Mouse (Mus musculus): ENCODE measurements around the gene Tnni2.

The Tnni2 gene

DNA sequence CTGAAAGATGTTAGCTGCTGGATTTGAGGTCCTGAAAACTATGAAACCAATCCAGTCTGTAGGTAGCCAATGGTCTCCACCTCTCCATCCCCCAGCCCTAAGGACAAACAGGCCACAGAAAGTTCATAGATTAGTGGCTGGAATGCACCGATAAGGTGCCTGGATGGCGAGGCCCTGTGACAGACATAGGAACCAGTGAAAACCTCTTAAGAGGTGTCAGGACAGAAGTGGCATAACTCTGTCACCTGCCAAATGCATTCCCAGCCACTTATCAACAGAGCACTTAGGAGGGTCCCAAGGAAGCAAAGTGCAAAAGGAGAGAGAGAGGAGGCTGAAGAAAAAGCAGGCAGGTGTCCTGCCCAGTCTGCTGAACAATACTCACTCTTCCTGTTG, 17.7 kb downstream of the Tnni2 start:
- DNase-seq (ENCODE audit: low spot score), result no peak

DNA sequence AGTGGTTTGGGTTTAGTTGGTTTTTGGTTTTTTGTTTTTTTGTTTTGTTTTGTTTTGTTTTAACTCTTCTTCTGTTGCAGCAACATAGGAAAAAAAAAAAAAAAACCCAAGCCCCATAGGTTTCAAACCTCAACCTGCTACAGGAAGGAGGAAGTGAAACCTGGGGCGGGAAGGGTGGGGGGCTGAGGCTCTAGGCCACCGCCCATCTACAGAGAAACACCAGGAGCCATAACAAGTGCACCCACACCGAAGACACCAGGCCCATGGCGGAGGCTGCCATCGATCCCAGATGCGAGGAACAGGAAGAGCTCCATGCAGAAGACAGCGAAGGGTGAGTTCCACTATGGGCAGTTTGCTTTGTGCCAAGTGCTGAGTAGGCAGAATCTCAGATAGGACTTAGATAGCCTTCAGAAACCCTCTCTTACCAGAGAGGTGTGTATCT, 19.0 kb downstream of the Tnni2 start, which contains the start of gene Lsp1:
Gene Lsp1 (plus strand): TSS at position 174 of the 442 bp plus-strand sequence.
- no peak for DNase-seq (ENCODE audit: low spot score)

DNA sequence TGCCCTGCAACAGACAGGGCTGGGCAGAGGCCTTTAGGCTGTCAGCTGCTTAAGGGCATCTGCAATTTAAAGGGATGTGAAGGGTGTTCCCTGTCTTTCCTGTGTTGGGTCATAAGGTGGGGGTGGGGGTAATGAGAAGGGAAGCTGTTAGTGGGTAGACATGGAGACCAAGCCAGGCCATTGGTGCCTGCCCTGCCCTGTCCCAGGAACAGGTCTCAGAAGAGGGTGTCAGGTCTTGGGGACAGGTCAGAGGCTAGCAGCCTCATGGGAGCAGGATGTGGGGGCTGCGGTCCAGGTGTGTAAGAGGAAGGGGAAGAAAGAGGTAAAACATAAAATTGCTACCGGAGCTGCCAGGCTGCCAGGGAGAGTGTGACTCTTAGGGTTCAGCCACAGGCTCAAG, 19.8 kb downstream of the Tnni2 start:
- no peak for DNase-seq (ENCODE audit: low spot score)

DNA sequence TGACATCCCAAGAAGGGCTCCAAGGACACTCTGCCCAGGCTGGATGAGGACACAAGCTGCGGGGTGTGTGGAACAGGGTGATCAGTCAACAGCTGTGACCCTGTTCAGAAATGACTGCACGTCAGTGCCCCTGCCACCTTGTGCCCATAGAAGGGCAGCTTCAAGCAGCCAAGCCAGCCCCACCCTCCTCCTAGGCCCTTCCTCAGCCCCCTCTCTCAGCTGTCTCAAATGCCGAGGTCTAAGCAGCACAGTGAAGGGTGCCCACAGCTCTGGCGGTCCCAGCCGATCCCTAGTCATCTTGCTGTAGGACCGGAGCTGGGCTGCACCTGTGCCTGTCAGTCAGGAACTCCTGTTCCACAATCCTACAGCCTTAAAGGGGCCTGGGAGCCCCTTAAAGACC, 20.6 kb downstream of the Tnni2 start:
- DNase-seq (ENCODE audit: low spot score), result no peak

DNA sequence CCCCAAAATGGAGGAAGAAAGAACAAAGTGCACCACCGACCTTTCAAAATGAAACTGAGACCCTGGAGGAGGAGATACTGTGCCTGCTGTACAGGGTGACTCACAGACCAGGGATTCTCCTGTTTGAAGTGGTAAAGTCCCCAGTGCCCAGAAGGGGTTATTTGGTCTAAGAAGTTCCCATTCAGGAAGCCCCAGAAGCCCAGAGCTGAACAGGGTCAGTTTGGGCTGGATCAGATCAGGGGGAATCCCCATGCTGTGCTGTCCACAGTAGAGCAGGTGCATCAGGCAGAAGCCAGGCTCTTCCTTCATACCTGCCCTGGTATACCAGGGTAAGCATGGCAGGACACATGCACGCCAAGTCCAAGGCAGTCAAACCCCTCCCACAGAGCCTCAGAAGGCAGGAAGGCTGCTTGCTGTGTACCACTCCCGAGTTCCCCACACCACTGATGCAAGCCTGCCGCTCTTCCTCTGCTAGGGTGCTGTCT, 21.0 kb downstream of the Tnni2 start:
- DNase-seq (ENCODE audit: low spot score), result no peak

DNA sequence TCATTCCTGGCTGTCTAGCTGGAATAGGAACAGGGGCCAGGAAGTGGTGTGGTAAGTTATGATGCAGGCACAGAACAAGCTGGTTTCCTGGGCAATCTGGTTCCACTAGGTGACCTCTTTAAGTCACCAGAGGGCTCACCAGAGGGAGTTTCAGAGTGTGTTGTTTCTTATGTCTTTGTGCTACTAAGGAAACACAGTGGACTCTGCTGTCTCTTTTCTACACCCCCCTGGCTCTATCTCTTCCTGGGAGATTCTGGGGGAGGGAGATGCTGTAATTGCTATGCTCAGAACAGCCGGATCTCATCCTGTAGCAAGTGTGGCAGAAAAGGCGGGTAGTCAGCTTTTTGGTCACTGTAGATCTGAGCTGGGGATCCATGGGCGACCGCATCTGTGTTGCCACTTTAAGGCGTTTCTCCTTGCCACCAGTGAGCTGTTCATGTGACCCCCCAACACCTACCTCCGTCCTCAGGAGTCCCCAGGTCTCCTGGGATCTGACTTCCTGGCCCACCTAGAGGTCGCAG, 28.6 kb downstream of the Tnni2 start:
- DNase-seq (ENCODE audit: low spot score), result no peak

DNA sequence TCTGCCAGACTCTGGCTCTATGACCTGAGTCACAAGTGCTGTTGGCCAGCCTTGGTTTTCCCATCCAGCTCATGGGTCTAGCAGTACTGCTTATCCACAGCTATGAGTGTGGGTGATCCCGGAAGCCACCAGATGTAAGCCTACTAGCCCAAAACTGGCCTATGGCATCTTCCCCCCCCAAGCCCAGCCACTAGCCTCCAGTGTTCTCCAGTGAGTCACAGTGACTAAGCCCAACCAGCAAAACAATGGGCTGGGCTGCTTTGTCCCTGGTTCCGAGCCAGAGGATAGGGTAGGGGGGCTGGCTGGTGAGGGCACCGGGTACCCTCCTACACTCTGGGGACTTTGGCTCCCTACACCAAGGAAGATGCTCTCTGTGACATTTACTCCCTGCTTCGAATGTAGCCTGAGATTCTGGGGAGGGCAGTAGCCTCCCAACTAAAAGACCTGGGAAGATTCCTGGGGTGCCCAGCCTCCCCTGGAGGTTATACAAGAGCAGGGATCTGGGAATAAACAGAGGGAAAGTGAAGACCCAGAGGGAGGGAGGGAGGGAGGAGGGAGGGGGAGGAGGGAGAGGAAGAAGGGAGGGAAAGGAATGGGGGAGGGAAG, 29.3 kb downstream of the Tnni2 start:
- DNase-seq (ENCODE audit: low spot score), result peak; percentile 83

DNA sequence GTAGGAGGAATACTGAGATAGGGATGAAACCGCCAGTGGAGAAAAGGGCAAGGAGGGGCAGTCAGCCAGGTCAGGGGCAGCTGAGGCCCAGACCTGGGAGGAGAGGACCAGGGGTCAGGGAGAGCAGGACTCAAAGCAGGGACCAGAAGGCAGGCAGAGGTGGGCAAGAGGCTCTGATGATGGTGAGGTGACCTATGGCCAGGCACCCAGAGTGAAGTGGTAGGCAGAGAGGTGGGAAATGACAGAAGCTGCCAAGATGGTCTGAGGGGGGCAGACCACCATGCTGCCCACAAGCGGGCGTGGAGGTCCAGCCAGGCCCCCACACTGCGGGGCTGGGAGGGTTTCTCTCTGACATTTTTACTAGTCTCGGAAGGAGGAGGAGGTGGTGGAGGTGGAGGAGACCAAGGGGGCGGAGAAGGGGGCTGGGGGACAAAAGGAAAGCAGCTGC, 29.8 kb downstream of the Tnni2 start:
- peak; percentile 42 for DNase-seq (ENCODE audit: low spot score)

DNA sequence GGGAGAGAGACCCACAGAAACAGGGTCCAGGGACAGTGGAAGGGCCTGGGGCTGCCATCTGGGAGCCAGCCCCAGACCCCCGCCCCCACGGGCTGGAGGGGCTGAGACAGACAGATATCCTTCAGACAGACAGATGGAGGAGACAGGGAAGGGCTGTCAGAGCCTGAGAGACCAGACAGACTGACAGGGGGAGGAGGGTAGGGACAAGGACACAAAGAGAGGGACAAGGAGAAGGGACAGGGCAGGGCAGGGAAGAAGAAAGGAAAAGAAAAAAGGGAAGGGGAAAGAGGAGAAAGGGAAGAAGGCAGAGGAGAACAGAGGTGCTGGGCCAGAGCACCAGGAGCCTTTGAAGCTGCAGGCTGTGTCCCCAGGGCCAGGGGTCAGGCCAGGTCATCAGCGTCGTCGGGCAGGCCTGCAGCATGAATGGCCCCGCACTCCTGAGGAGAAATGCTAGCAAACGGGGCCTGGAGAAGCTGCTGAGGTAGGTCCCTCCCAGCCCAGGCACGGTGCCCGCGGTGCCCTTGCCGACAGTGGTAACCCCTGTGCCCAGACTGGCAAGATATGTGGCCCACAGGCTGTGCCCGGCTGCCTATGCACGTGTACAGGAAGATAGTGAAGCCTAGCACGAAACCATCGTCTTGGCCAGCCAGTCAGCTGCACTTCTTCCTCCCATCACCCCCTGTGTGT, 30.4 kb downstream of the Tnni2 start:
- DNase-seq (ENCODE audit: low spot score), result peak; percentile 75

DNA sequence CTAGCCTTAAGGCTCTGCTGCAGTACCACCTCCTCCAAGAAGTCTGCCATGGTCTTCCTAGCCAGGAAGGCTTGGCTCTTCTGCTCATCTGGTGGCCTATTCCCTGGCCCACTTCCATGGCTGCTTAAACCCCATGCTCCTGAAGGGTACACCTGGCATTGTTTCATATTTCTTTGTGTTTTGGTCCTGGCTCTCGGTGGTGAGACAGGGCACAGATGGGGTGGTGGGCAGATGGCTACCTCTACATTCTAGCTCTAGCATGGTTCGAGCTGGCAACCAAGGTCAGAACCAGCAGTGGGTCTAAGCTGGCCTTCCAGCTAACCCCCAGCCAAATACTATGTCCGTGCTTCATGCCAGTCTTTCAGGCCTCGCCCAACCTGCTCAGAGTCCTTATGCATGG, 31.3 kb downstream of the Tnni2 start:
- no peak for DNase-seq (ENCODE audit: low spot score)

DNA sequence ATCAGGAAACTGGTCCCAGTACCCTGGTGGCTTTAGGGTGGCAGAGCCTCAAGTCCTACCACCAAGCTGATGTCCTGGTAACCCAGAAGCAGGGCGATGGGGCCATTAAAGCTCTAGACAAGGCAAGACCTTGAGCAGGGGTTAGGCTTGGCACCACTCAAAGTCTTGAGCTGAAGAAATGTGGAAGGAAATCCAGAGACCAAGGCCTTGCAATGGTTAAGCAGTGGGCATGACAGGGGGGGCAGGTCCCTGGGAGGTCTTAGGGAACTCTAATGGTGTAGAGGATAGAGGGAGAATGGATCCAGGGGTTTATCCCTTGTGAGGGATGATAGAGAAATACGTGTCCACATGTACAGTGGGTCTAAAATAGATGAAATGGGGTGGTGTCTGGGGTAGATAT, 31.9 kb downstream of the Tnni2 start:
- no peak for DNase-seq (ENCODE audit: low spot score)

DNA sequence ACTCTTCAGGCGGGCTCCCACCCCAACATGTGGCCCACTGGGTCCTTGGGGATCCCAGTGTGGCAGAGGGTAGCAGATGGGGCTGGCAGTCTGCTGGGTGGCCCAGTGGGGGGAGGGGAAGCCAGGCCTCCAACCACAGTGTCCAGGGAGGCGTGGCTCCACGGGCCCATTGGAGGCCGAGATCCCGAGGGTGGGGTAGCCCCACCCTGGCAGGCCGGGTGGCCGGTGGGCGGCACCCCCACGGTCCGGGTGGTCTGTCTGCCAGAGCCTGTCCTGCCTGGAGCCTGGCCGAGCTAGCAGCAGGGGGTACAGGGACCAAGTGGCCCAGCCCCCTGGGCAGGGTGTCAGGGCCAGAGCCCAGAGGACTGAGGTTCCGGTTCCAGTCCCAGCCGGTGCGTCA, 33.2 kb downstream of the Tnni2 start:
- no peak for DNase-seq (ENCODE audit: low spot score)

DNA sequence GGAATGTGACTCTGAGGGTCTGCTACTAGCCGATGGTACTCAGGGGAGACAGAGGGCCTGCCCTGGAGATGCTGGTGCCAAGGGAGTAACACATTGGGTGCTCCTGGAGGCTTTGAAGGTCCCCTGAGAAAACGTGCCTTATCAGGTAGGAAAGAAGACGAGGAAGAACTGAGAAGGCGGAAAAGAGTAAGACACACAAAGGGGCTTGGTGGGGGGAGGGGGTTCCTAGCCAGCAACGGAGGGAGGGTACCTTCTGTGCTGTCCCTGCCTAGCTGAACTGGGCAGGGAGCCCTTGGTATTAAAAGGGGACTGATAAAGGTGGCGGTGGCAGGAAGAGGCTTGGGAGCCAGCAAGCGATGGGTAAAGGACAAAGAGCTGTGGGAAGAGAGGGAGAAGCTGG, 34.0 kb downstream of the Tnni2 start:
- no peak for DNase-seq (ENCODE audit: low spot score)

DNA sequence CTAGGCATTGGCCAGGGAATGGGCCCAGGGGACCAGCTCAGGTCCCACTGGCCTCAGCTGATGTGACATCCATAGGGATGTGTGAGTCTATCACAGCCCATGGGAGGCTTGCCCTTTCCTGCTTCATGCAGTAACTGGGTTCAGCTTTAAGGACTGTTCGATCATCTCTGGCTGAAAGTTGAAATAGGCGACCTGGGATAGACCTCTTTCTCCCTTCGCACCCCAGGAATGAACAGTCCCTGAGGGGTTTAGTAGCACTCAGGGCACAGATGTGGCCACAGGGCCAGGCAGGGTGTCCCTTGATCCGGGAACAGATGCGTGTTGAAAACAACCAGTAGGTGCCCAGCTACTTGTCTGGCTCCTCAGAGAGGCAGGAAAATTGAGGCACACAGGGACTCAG, 34.7 kb downstream of the Tnni2 start:
- DNase-seq (ENCODE audit: low spot score), result no peak

DNA sequence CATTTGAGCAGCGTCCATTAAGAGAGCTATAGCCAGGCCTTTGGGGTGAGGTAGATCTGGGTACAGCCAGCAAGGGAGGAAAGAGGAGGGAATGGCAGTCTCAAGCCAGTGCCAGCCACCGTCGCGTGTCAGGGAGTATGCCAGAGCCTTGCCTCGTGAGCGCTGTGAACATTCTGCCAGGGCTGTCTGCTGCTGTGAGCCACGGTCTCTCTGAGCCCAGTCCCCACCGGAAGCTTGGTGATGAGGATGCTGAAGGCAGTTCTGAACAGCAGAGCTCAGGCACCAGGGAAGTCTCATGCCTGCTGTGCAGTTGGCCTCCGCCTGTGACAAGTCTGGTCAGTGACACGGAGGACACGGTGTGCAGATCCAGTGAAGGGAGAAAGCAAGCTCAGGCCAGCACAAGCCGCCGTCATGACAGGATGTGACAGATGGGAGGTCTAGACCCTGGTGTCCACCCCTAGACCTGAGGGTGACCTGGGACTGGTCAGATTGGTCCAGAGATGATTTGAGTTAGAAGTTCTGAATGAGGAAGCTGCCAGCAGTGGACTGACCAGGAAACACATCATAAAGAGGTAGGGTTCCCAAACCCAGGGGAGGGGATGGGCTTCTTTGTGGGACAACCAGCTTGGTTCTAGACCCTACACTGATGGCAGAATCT, 35.3 kb downstream of the Tnni2 start:
- no peak for DNase-seq (ENCODE audit: low spot score)

DNA sequence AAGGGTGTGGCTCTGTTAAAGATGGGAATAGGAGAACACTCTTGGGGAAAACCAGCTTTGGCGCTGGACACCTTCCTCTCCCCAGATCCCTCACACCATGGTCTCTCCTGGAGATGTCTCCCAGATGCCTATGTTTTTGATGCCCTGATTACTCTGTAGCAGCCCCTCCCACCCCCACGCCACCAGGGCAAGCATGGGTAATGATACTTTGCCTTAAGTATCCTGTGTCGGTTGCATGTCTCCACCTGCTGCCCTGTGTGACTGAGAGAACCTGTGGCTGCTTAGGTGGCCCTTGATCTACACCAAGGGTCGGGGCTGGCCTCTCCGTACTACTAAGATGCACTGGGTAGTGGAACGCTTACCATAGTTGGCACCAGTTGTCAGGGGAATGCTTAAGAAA, 36.4 kb downstream of the Tnni2 start:
- DNase-seq (ENCODE audit: low spot score), result no peak

DNA sequence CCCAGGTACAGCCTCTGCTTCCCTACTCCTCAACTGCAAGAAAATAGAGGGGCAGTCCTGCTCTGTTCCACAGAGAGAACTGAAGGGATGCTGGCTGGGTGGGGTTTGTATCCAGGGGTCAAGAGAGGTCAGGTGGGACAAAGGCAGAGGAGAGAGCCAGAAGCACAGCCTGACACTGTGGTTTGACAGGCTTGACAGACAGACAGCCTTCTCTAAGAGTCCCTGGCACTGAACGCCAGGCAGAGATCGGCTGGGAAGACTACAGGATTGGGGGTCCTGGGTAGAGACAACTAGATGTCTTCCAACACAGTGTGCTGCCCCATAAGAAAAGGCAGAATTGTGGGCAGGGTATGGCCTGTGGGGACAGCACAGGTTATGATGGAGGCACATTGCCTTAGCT, 37.0 kb downstream of the Tnni2 start:
- no peak for DNase-seq (ENCODE audit: low spot score)

DNA sequence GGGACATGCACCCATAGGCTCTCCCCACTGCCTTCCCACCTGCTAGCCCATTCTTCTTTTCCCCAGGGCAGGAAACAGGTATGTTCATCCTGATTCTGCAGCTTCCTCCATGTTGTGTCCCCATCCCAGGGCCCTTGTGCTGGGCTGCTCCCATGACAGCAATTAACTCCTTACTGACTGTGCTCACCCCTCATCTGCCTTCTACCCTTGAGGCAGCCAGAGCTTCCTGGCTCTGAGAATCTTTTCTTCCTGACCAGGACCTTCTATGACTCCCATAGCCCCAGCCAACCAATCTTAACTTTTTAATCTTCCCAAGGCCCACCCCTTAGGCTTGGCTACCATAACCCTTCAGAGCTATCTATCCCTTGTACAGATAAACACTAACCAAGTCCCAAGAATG, 37.7 kb downstream of the Tnni2 start:
- DNase-seq (ENCODE audit: low spot score), result no peak

DNA sequence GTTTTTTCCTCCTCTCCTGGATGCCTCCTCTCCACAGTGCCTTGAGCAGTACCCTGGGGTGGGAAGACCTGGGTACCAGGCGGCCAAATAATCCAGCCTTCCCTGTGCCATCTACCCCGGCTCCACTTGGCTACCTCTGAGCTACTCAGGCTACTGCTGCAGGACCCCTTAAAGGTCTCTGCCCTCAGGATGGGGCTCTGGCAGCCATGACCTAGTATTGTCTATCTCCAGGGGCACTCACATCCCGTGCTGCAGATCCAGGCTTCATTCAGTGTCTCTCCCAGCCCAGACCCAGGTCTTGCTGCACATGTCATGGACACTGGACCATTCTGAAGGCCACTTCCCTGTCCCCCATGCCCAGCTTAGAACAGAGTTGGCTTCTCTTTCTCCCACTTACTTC, 38.3 kb downstream of the Tnni2 start:
- no peak for DNase-seq (ENCODE audit: low spot score)

DNA sequence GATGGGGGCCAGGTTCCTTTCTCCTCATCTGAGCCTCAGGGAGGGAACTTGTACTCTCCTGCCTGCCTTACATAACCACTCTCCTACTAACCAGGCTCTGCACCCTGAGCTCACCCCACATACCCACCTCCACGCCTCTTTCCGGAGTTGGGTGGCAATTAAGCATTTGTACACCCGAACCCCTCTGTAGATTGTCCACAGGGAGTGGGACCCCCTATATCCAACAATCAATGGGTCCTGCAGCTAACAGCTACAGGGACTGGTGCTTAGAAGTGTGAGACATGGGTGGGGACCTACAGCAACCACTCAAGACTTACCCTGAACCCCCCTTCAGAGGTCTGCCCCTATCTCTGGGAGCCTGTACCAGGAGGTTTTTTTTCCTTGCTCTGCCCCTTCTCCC, 39.1 kb downstream of the Tnni2 start:
- DNase-seq (ENCODE audit: low spot score), result no peak

DNA sequence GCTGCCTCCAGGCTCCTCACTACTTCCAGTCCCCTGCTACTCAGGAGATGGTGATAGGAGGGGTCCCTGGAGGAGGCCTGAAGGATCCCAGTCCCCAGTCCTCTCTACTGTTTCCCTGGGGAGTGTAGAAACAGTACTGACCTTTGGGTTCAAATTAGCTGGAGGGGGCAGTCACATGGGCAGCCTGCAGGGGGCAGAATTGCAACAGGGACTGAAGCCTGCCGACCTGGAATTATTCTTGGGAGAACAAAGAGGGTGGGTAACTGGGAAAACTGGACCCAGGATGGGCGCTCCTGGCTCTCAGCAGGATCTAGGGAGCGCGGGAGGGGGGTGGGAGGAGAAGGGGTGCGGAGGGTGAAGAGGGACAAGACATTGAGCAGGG, 39.6 kb downstream of the Tnni2 start:
- peak; percentile 80 for DNase-seq (ENCODE audit: low spot score)

DNA sequence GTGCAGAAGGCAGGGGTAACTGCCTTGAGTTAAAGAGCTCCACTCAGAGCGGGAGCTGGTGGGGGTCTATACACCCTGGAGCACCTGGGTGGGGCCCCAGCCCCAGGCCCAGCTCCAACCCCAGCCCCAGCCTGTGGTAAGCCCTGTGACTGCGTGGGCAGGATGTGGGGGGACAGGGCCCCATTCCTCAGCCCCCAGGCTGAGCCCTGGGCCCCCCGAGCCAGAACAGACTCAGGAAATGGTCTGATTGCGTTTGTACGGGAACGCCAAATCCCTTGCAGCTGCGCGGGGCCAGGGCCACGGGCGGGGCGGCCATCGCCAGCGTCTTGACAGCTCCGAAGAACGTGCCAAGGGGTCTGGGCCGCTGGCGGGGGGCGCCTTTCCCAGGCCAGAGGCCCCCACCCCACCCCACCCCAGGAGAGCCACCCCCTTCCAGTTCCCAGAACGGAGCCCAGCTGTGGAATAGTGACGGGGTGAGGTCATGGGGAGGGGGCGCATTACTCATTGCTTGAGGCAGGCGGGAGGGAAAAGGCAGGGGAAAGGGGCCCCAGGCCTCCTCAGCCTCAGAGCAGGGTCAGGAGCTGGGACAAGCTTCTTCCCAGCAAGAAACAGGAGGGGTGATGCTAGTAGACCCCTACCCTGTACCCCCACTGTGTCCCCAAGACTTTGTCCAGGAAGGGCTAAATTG, 40.1 kb downstream of the Tnni2 start:
- peak; percentile 67 for DNase-seq (ENCODE audit: low spot score)

DNA sequence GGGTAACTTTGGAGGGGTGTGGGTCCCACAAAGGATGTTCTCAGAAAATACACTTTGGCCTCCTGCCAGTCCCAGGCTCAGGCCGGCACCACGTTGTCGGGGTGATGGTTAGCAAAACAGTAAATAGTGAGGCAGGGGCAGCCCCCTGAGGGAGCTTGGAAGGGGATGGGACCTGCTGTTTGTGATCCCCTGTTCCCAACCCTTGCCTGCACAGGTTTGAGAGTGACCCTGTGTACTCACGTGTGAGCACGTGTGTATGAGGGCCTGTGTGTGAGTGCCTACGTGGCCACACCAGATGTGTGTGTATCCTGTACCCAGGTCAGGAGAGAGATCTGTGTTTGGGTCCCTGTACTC, 40.6 kb downstream of the Tnni2 start:
- peak; percentile 49 for DNase-seq (ENCODE audit: low spot score)

Data from embryo, embryonic 10 days (tissue).